Mouse (Mus musculus): ENCODE data around the gene Plcd1. TPM values are rescaled to one million over a fixed set of nuclear protein-coding genes. Genes with fewer than 3 reads are reported as not detected.

Gene Plcd1
- total RNA-seq, 2 experiments from 2014 or later: 12.5 to 17.1 TPM

DNA sequence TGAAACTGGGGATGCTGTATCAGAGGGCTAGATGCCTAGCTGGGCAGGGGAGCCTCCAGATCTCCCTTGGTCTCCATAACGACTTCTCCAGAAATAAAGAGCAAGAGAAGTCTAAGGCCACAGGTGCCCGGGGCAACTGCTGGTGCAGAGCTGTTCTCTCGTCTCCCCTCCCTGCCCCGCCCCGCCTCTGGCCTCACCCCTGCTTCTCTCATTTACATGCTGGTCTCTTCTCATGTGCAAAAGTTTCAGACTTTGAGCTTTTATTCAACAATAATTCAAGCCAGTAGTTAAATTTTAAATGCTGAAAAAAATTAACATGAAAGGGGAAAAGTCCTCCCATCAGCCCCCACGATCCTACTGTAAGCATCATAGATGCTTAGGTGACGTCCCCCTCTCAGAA is 71.6 kb downstream of the Plcd1 start:
- no peak for DNase-seq

Small RNA genes lying within 50 kb of the gene (microRNA-seq; reads per million reads assigned to microRNA genes)
- gene Mir26a-1: 2.3 to 16.5 reads per million in 2 experiments

Other genes with a start within 250 kb of the Plcd1 start
- gene Ctdspl, start 167.0 kb downstream of the Plcd1 start, total RNA-seq (2021): 10 to 100 TPM; 14.5 to 14.6 TPM
- gene Vill, start 40.7 kb downstream of the Plcd1 start, total RNA-seq (2021): under 1 TPM; 0.52 to 0.81 TPM
- gene Dlec1, start 9.0 kb upstream of the Plcd1 start, total RNA-seq (2021): under 1 TPM; 0.16 to 0.43 TPM
- 1 to 10 TPM; 1.1 to 1.9 TPM for gene Acaa1b, start 63.6 kb upstream of the Plcd1 start, total RNA-seq (2021)
- not detected for gene Gm47289, start 65.7 kb upstream of the Plcd1 start, total RNA-seq (2021)
- not detected for gene Slc22a13, start 115.6 kb upstream of the Plcd1 start, total RNA-seq (2021)
- 10 to 100 TPM; 32.9 to 33.7 TPM for gene Oxsr1, start 228.9 kb upstream of the Plcd1 start, total RNA-seq (2021)
- gene Acaa1a, start 246.2 kb upstream of the Plcd1 start, total RNA-seq (2021): 10 to 100 TPM; 42.0 to 44.0 TPM
- 10 to 100 TPM in 1 of 2 experiments, 1 to 10 TPM in 1; 8.7 to 10.5 TPM for gene Myd88, start 247.9 kb upstream of the Plcd1 start, total RNA-seq (2021)

Data from gastrocnemius, postnatal 10 days (tissue).